Mouse (Mus musculus): ENCODE results near the gene Clcn1. TPM values are rescaled to one million over a fixed set of nuclear protein-coding genes. Genes with fewer than 3 reads are reported as not detected.
A peak's percentile ranks its signal among the peaks of the same experiment; 100 is the strongest.

The Clcn1 gene
- total and polyA plus RNA-seq, 3 experiments = 0.04 to 0.22 TPM; not detected in 1

DNA sequence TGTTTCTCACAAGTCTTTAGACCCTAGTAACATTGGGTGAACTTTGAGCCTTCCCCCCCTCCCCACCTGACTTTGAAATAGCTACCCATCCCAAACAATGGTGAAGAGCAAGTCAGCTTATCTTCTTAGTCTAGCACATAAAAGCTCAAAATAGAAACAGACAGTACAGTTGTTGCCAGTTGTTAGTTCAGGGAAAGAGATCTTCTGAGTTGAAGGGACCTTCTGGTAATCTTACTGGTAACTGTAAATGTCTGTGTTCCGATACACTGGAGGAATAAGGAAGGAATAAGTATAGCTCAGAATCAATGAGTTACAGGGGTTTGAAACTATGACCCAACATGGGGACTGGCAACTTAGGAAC, 66.0 kb downstream of the Clcn1 start (continued):
- TF ChIP-seq USF2 (IDR thresholded peaks at IDR 0.05; ENCODE audit: borderline replicate concordance in 1 of 2, insufficient read depth in 1 of 2, low read depth in 1 of 2, low read length in 2 of 2) = no peak
- peak; percentile 43; the same call in 1 of the 2 replicates for TF ChIP-seq MYB (IDR thresholded peaks at IDR 0.05; ENCODE audit: low read depth, low read length)
- TF ChIP-seq RCOR1 (IDR thresholded peaks at IDR 0.05; ENCODE audit: low read depth, low read length) = no peak
- TF ChIP-seq TAL1 (IDR thresholded peaks at IDR 0.05; ENCODE audit: low read length) = peak; percentile 37
- TF ChIP-seq EP300 (IDR thresholded peaks at IDR 0.05; ENCODE audit: low read depth in 1 of 2, low read length in 2 of 2) = peak; percentile 58 to 72
- TF ChIP-seq MEF2A (IDR thresholded peaks at IDR 0.05; ENCODE audit: extremely low read depth, insufficient replicate concordance, low read depth, low read length, poor library complexity, severe bottlenecking) = peak; percentile 81; the same call in 1 of the 2 replicates
- no peak for TF ChIP-seq CHD1 (IDR thresholded peaks at IDR 0.05; ENCODE audit: low read depth, low read length)
- no peak for TF ChIP-seq ZNF384 (IDR thresholded peaks at IDR 0.05; ENCODE audit: low read depth, low read length)
- no peak for TF ChIP-seq USF1 (IDR thresholded peaks at IDR 0.05; ENCODE audit: low read depth, low read length)
- TF ChIP-seq SMC3 (IDR thresholded peaks at IDR 0.05; ENCODE audit: low read depth, low read length) = no peak
- no peak for TF ChIP-seq HCFC1 (IDR thresholded peaks at IDR 0.05; ENCODE audit: low read depth, low read length)
- TF ChIP-seq SIN3A (IDR thresholded peaks at IDR 0.05; ENCODE audit: low read length) = no peak
- no peak for TF ChIP-seq MYC (IDR thresholded peaks at IDR 0.05; ENCODE audit: low read depth, low read length)

DNA sequence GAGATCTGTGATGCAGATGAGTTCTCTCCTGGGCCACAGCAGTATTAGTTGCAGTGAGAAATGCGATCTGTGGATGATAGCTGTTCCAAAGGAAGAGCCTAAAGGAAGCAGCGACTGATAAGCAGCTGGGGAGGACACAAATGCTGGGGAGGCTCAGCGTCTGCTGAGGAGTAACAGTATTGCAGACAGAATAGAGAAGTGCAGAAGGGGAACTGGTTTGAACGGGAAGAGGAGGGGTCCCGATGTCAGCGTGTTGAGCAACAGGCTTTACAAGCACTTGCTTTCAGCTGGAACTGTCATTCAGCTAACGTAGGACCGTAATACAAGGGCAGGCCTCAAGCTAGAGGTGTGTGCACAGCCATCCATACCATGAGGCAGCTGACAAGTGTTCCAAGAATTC, 66.7 kb downstream of the Clcn1 start:
- H3K9ac ChIP-seq (ENCODE audit: control insufficient read depth, low read depth, low read length, poor library complexity, severe bottlenecking) = peak overlapping the region; percentile 10; the same call in 1 of the 2 replicates
- peaks cover 11 to 48% of the 10 kb centered on the region in 2 experiments for H3K4me1 ChIP-seq (ENCODE audit: control insufficient read depth in 1 of 2, insufficient read depth in 2 of 2, low read length in 2 of 2)
- peaks cover 0 to 30% of the 10 kb centered on the region in 2 experiments; a peak in 2 of 4 replicates for H3K36me3 ChIP-seq (ENCODE audit: control insufficient read depth in 1 of 2, insufficient read depth in 2 of 2, low read length in 2 of 2)
- H3K27ac ChIP-seq (ENCODE audit: control insufficient read depth, low read depth, low read length) = peak overlapping the region; percentile 80
- H3K9me3 ChIP-seq (replicated peaks; ENCODE audit: insufficient read depth, low read length) = no peaks in the 10 kb centered on the region
- TF ChIP-seq RCOR1 (IDR thresholded peaks at IDR 0.05; ENCODE audit: low read depth, low read length) (peak; percentile 75; the same call in 1 of the 2 replicates), TBP (IDR thresholded peaks at IDR 0.05; ENCODE audit: low read depth, low read length) (0 out of 2 replicates have a peak, but pooled peaks have one; percentile 12), KAT2A (conservative IDR thresholded peaks at IDR 0.05; ENCODE audit: low read depth, low read length) (no peak), SMC3 (IDR thresholded peaks at IDR 0.05; ENCODE audit: low read depth, low read length) (no peak), MYC (IDR thresholded peaks at IDR 0.05; ENCODE audit: low read depth, low read length) (0 out of 2 replicates have a peak, but pooled peaks have one; percentile 59), GATA1 (IDR thresholded peaks at IDR 0.05; ENCODE audit: low read depth, low read length) (peak; percentile 93), TCF12 (IDR thresholded peaks at IDR 0.05; ENCODE audit: low read depth, low read length) (peak; percentile 35; the same call in 1 of the 2 replicates), MXI1 (IDR thresholded peaks at IDR 0.05; ENCODE audit: low read depth, low read length) (peak; percentile 37; the same call in 1 of the 2 replicates), TAL1 (IDR thresholded peaks at IDR 0.05; ENCODE audit: low read length) (peak; percentile 82), SIN3A (IDR thresholded peaks at IDR 0.05; ENCODE audit: low read length) (peak; percentile 75), ZMIZ1 (IDR thresholded peaks at IDR 0.05; ENCODE audit: low read depth, low read length) (no peak), EP300 (IDR thresholded peaks at IDR 0.05; ENCODE audit: low read depth in 1 of 2, low read length in 2 of 2) (peak; percentile 75 to 86), ETS1 (IDR thresholded peaks at IDR 0.05; ENCODE audit: low read depth, low read length) (peak; percentile 87)
- peaks cover 3% of the 10 kb centered on the region for H3K79me2 ChIP-seq (ENCODE audit: control insufficient read depth, insufficient read depth, low read length, poor library complexity)
- H3K4me3 ChIP-seq (ENCODE audit: control insufficient read depth in 1 of 2, insufficient read depth in 1 of 2, low read depth in 2 of 2, low read length in 2 of 2) = peak overlapping the region in 1 of 2 experiments; percentile 3; a peak in 1 of 4 replicates
- peak; percentile 92 for DNase-seq (ENCODE audit: low read depth, low spot score)
- H3K27me3 ChIP-seq (ENCODE audit: control insufficient read depth in 1 of 2, insufficient read depth in 2 of 2, low read length in 2 of 2) = no peaks in the 10 kb centered on the region

Data from MEL (cell line).